Comparison of ENCODE assay signal across 22 mouse cellular contexts in the genomic region with DNA sequence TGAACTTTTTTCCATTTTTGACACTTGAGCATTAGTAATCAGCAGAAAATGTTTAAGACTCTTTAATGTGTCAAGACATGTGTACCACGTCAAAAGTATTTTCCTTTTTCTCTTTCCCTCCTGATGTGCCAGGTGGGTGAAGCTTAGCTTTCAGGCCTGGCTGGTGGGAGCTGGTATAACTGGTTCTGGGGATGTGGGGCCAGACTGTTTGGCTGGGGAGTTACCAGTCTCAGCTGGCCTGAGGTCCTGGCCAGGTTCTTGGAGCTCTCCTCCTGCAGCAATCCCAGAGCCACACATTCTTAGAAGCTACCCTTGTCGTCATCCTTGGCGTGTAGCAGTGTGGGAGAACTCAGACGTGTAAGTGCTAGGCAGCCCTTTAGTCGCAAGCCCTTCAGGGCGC. TPM values are rescaled to one million over a fixed set of nuclear protein-coding genes. Genes with fewer than 3 reads are reported as not detected.
A peak's percentile ranks its signal among the peaks of the same experiment; 100 is the strongest.
DNase-seq lines count a peak whose midpoint lies in the region; ATAC-seq lines count a peak whose summit lies in the region.
"Had no signal": no experiment of that assay in that cellular context is flagged by ENCODE, and none has a peak within 500 bp of the region (broad histone marks: within the 10 kb centered on the region; RNA-seq: fewer than 3 reads in every experiment).

No protein-coding gene starts in this region.

- no peak overlapping the region for H3K4me3 ChIP-seq in embryonic facial prominence, embryonic 13.5 days
- H3K4me3 ChIP-seq in embryonic facial prominence, embryonic 10.5 days, result no peak overlapping the region
- no peak overlapping the region for H3K4me3 ChIP-seq in stomach, embryonic 16.5 days (replicated peaks; ENCODE audit: low read length)
- H3K4me3 ChIP-seq: forebrain, embryonic 12.5 days; heart, embryonic 10.5 days; hindbrain, embryonic 12.5 days had no signal

- no peaks in the 10 kb centered on the region for H3K4me1 ChIP-seq in embryonic facial prominence, embryonic 13.5 days
- no peaks in the 10 kb centered on the region for H3K4me1 ChIP-seq in embryonic facial prominence, embryonic 10.5 days
- H3K4me1 ChIP-seq in stomach, embryonic 16.5 days (ENCODE audit: control insufficient read depth, insufficient read depth, low read length), result no peaks in the 10 kb centered on the region
- H3K4me1 ChIP-seq: forebrain, embryonic 12.5 days; heart, embryonic 10.5 days; hindbrain, embryonic 12.5 days had no signal

- H3K27ac ChIP-seq in embryonic facial prominence, embryonic 13.5 days, result peak overlapping the region; percentile 68
- no peak overlapping the region for H3K27ac ChIP-seq in embryonic facial prominence, embryonic 10.5 days (replicated peaks)
- H3K27ac ChIP-seq in stomach, embryonic 16.5 days (ENCODE audit: low read length), result peak overlapping the region; percentile 50
- H3K27ac ChIP-seq: forebrain, embryonic 12.5 days; heart, embryonic 10.5 days; hindbrain, embryonic 12.5 days had no signal

- 77% methylated on average over 6 of the region's 6 CpGs for WGBS in embryonic facial prominence, embryonic 13.5 days
- WGBS in embryonic facial prominence, embryonic 10.5 days, result 89% methylated on average over 6 of the region's 6 CpGs
- WGBS in stomach, embryonic 16.5 days, result 79% methylated on average over 6 of the region's 6 CpGs

- H3K9ac ChIP-seq in embryonic facial prominence, embryonic 13.5 days, result no peak overlapping the region
- no peak overlapping the region for H3K9ac ChIP-seq in stomach, embryonic 16.5 days (ENCODE audit: low read length)
- H3K9ac ChIP-seq: forebrain, embryonic 12.5 days; hindbrain, embryonic 12.5 days had no signal

- H3K9me3 ChIP-seq in embryonic facial prominence, embryonic 13.5 days, result no peaks in the 10 kb centered on the region
- no peaks in the 10 kb centered on the region for H3K9me3 ChIP-seq in embryonic facial prominence, embryonic 10.5 days
- H3K9me3 ChIP-seq in stomach, embryonic 16.5 days (replicated peaks; ENCODE audit: control insufficient read depth, low read length), result no peaks in the 10 kb centered on the region
- H3K9me3 ChIP-seq: forebrain, embryonic 12.5 days; G1E; heart, embryonic 10.5 days; hindbrain, embryonic 12.5 days had no signal

- no peaks in the 10 kb centered on the region for H3K27me3 ChIP-seq in embryonic facial prominence, embryonic 13.5 days
- H3K27me3 ChIP-seq in embryonic facial prominence, embryonic 10.5 days (replicated peaks; ENCODE audit: low read depth, poor library complexity, severe bottlenecking), result no peaks in the 10 kb centered on the region
- H3K27me3 ChIP-seq in stomach, embryonic 16.5 days (ENCODE audit: control insufficient read depth, insufficient read depth, low read length), result no peaks in the 10 kb centered on the region
- H3K27me3 ChIP-seq: forebrain, embryonic 12.5 days; hindbrain, embryonic 12.5 days had no signal

- H3K36me3 ChIP-seq in embryonic facial prominence, embryonic 13.5 days, result peaks cover 39% of the 10 kb centered on the region
- H3K36me3 ChIP-seq in embryonic facial prominence, embryonic 10.5 days (replicated peaks), result peaks cover 74% of the 10 kb centered on the region
- no peaks in the 10 kb centered on the region for H3K36me3 ChIP-seq in stomach, embryonic 16.5 days (ENCODE audit: control insufficient read depth, insufficient read depth, low read length)

- no peak for ATAC-seq in embryonic facial prominence, embryonic 13.5 days (ENCODE audit: insufficient number of reproducible peaks, insufficient read depth, low FRiP score, low TSS enrichment, low read depth)
- no peak for ATAC-seq in stomach, embryonic 16.5 days (ENCODE audit: insufficient read depth, low FRiP score)
- ATAC-seq: CD4-positive, CD25-positive, alpha-beta regulatory T cell, adult 4 months; forebrain, embryonic 16.5 days had no signal

- DNase-seq in embryonic facial prominence, embryonic 10.5 days (ENCODE audit: low spot score), result no peak
- peak; percentile 19 for DNase-seq in kidney, postnatal 36 days
- no peak for DNase-seq in kidney, postnatal 14 days
- peak; percentile 18 for DNase-seq in urinary bladder, postnatal 25 days (ENCODE audit: low spot score)
- no peak for DNase-seq in urinary bladder, adult 2 months (ENCODE audit: low spot score)
- no peak for DNase-seq in Muller cell, postnatal 12 days (ENCODE audit: inconsistent ontology term)
- DNase-seq: adrenal gland, postnatal 14 days; B cell, adult 2 months; cerebellum, adult 11-12 months; cerebellum, adult 9-10 months; gastrocnemius, postnatal 10 days; heart, adult 18-20 months; heart, postnatal 10 days; heart, postnatal 4 days had no signal

- no peak overlapping the region for H3K4me2 ChIP-seq in embryonic facial prominence, embryonic 13.5 days
- H3K4me2 ChIP-seq in stomach, embryonic 16.5 days (ENCODE audit: low read depth, low read length), result no peak overlapping the region
- H3K4me2 ChIP-seq: forebrain, embryonic 12.5 days; hindbrain, embryonic 12.5 days had no signal

RNA-seq across cellular contexts. Expression of gene Traf3ip1, which starts 21.2 kb away (rescaled TPM):
- polyA plus RNA-seq in embryonic facial prominence, embryonic 13.5 days (2015; fragmentation: Nextera tagmentation; extraction: Ambion mirVana), result 8.7 and 12.1 TPM in 2 replicates
- polyA plus RNA-seq in embryonic facial prominence, embryonic 10.5 days (2016; fragmentation: Nextera tagmentation; extraction: Ambion mirVana), result 12.4 and 14.1 TPM in 2 replicates
- polyA plus RNA-seq in urinary bladder, adult 2 months (2012; rRNA removed), result 11.7 and 12.0 TPM in 2 replicates
- polyA plus RNA-seq in stomach, embryonic 16.5 days (2015; fragmentation: Nextera tagmentation; extraction: Ambion mirVana), result 7.3 and 7.9 TPM in 2 replicates

RNA-seq across cellular contexts. Expression of gene Asb1, which starts 24.7 kb away (rescaled TPM):
- polyA plus RNA-seq in embryonic facial prominence, embryonic 13.5 days (2015; fragmentation: Nextera tagmentation; extraction: Ambion mirVana), result 5.2 and 5.3 TPM in 2 replicates
- polyA plus RNA-seq in embryonic facial prominence, embryonic 10.5 days (2016; fragmentation: Nextera tagmentation; extraction: Ambion mirVana), result 6.5 and 7.3 TPM in 2 replicates
- polyA plus RNA-seq in urinary bladder, adult 2 months (2012; rRNA removed), result 10.6 and 11.3 TPM in 2 replicates
- polyA plus RNA-seq in stomach, embryonic 16.5 days (2015; fragmentation: Nextera tagmentation; extraction: Ambion mirVana), result 3.8 and 5.2 TPM in 2 replicates

RNA-seq across cellular contexts. Expression of gene Per2, which starts 56.5 kb away (rescaled TPM):
- polyA plus RNA-seq in embryonic facial prominence, embryonic 13.5 days (2015; fragmentation: Nextera tagmentation; extraction: Ambion mirVana), result 3.0 and 3.5 TPM in 2 replicates
- polyA plus RNA-seq in embryonic facial prominence, embryonic 10.5 days (2016; fragmentation: Nextera tagmentation; extraction: Ambion mirVana), result 1.3 and 2.0 TPM in 2 replicates
- 32.2 and 32.9 TPM in 2 replicates for polyA plus RNA-seq in urinary bladder, adult 2 months (2012; rRNA removed)
- 7.7 and 8.9 TPM in 2 replicates for polyA plus RNA-seq in stomach, embryonic 16.5 days (2015; fragmentation: Nextera tagmentation; extraction: Ambion mirVana)

Comparison
In these comparisons a context has a peak if more than half of its experiments do, and no peak if none do; other contexts are left out.
1. DNase-seq: peak in kidney, postnatal 36 days (2 of 2) and urinary bladder, postnatal 25 days (single experiment); none in embryonic facial prominence, embryonic 10.5 days (single experiment), kidney, postnatal 14 days (single experiment), urinary bladder, adult 2 months (single experiment) and Muller cell, postnatal 12 days (single experiment).